Mouse (Mus musculus) neural tube, embryonic 13.5 days (tissue): ENCODE data around the gene Slc16a13. TPM values are rescaled to one million over a fixed set of nuclear protein-coding genes. Genes with fewer than 3 reads are reported as not detected.
A peak's percentile ranks its signal among the peaks of the same experiment; 100 is the strongest.

Experiments used
- ATAC-seq: fragments of 200-750 bp; cut with Nextera tagmentation; 2 replicates; pipeline ENCODE4 v1.8.0; 2017; ENCODE audit warnings: low read depth, mild to moderate bottlenecking, moderate TSS enrichment, moderate library complexity
- H3K27ac ChIP-seq: fragments of 300-500 bp; sonication (generic); replicated peaks from 2 replicates; pipeline ENCODE4 v1.5.1; 2015; ENCODE audit warnings: moderate library complexity, mild to moderate bottlenecking, inconsistent platforms
- H3K27me3 ChIP-seq: fragments of 300-500 bp; sonication (generic); 2 replicates; pipeline ENCODE4 v1.6.1; 2015; ENCODE audit warnings: mild to moderate bottlenecking, inconsistent platforms
- H3K36me3 ChIP-seq: fragments of 300-500 bp; sonication (generic); 2 replicates; pipeline ENCODE4 v1.6.1; 2015; ENCODE audit warnings: mild to moderate bottlenecking, inconsistent platforms
- H3K4me1 ChIP-seq: fragments of 300-500 bp; sonication (generic); replicated peaks from 2 replicates; pipeline ENCODE4 v1.6.1; 2015; ENCODE audit warnings: inconsistent platforms
- H3K4me2 ChIP-seq: fragments of 300-500 bp; sonication (generic); 2 replicates; pipeline ENCODE4 v1.6.1; 2015; ENCODE audit warnings: inconsistent platforms, mild to moderate bottlenecking, moderate library complexity
- H3K4me3 ChIP-seq: fragments of 300-500 bp; sonication (generic); 2 replicates; pipeline ENCODE4 v1.5.1; 2015; ENCODE audit warnings: mild to moderate bottlenecking, inconsistent platforms
- H3K9ac ChIP-seq: fragments of 300-500 bp; sonication (generic); 2 replicates; pipeline ENCODE4 v1.6.1; 2015; ENCODE audit warnings: moderate library complexity, mild to moderate bottlenecking, inconsistent platforms
- H3K9me3 ChIP-seq: fragments of 300-500 bp; sonication (generic); 2 replicates; pipeline ENCODE4 v1.6.1; 2016; ENCODE audit warnings: inconsistent platforms
- WGBS: fragments of 180-500 bp; shearing (Covaris S2); methylation state at CpG from one replicate; pipeline ENCODE4 v1.1.7; 2015; 5-methylcytosine and 5-hydroxymethylcytosine counted together
- polyA plus RNA-seq: library from polyadenylated mRNA; unstranded; fragments of >200 nt; fragmentation: Nextera tagmentation; extraction: Ambion mirVana; gene quantifications from 2 replicates; pipeline ENCODE4 v1.2.1, GENCODE M21; 2015

Gene Slc16a13
- polyA plus RNA-seq = 14.7 and 15.8 TPM in 2 replicates

GRCm38 (mm10) chr11:70220731-70221602 is at the start of gene Slc16a13:
TSS of gene Slc16a13 (minus strand) at chr11:70221064.
- H3K9me3 ChIP-seq = no peaks in the 10 kb centered on the region
- H3K4me1 ChIP-seq = peaks cover 42% of the 10 kb centered on the region
- peak within 1 kb of the TSS; percentile 88 for H3K4me2 ChIP-seq
- H3K9ac ChIP-seq = peak within 1 kb of the TSS; percentile 83
- peak; percentile 94 for ATAC-seq
- peaks cover 22% of the 10 kb centered on the region for H3K36me3 ChIP-seq
- peak within 1 kb of the TSS; percentile 93 for H3K27ac ChIP-seq
- peaks cover 51% of the 10 kb centered on the region for H3K27me3 ChIP-seq
- peak within 1 kb of the TSS; percentile 53 for H3K4me3 ChIP-seq
- 0% methylated on average over 28 of the region's 28 CpGs for WGBS

- H3K4me2 ChIP-seq = no peak overlapping the region
- H3K9ac ChIP-seq = no peak overlapping the region
- no peaks in the 10 kb centered on the region for H3K4me1 ChIP-seq
- ATAC-seq = no peak
- H3K27ac ChIP-seq = no peak overlapping the region
- H3K36me3 ChIP-seq = no peaks in the 10 kb centered on the region
- no peaks in the 10 kb centered on the region for H3K9me3 ChIP-seq
- WGBS = 93% methylated on average over 1 of the region's 1 CpGs
- H3K4me3 ChIP-seq = no peak overlapping the region
- H3K27me3 ChIP-seq = peaks cover 9% of the 10 kb centered on the region
These were observed 45.5 kb upstream of the Slc16a13 start for GRCm38 (mm10) chr11:70266405-70266804.

GRCm38 (mm10) chr11:70265819-70266218 is 45.0 kb upstream of the Slc16a13 start:
- H3K27me3 ChIP-seq = peaks cover 9% of the 10 kb centered on the region
- no peak overlapping the region for H3K9ac ChIP-seq
- H3K4me3 ChIP-seq = no peak overlapping the region
- 81% methylated on average over 4 of the region's 4 CpGs for WGBS
- no peak overlapping the region for H3K27ac ChIP-seq
- no peaks in the 10 kb centered on the region for H3K36me3 ChIP-seq
- ATAC-seq = no peak
- H3K9me3 ChIP-seq = no peaks in the 10 kb centered on the region
- no peaks in the 10 kb centered on the region for H3K4me1 ChIP-seq
- H3K4me2 ChIP-seq = no peak overlapping the region

GRCm38 (mm10) chr11:70265252-70265651 is 44.4 kb upstream of the Slc16a13 start:
- Histone ChIP-seq H3K9ac (no peak overlapping the region), H3K4me3 (no peak overlapping the region), H3K4me2 (no peak overlapping the region), H3K27ac (no peak overlapping the region), H3K36me3 (no peaks in the 10 kb centered on the region), H3K9me3 (no peaks in the 10 kb centered on the region), H3K27me3 (peaks cover 9% of the 10 kb centered on the region), H3K4me1 (no peaks in the 10 kb centered on the region)
- no peak for ATAC-seq
- 57% methylated on average over 3 of the region's 3 CpGs for WGBS

GRCm38 (mm10) chr11:70259035-70259434 is 38.2 kb upstream of the Slc16a13 start:
- H3K4me2 ChIP-seq = no peak overlapping the region
- H3K9me3 ChIP-seq = no peaks in the 10 kb centered on the region
- peaks cover 10% of the 10 kb centered on the region; the same call in 1 of the 2 replicates for H3K4me1 ChIP-seq
- peaks cover 36% of the 10 kb centered on the region for H3K27me3 ChIP-seq
- no peak overlapping the region for H3K9ac ChIP-seq
- no peaks in the 10 kb centered on the region for H3K36me3 ChIP-seq
- H3K27ac ChIP-seq = no peak overlapping the region
- 98% methylated on average over 4 of the region's 4 CpGs for WGBS
- ATAC-seq = no peak
- no peak overlapping the region for H3K4me3 ChIP-seq

- H3K9ac ChIP-seq = peak within 1 kb of the TSS; percentile 45; the same call in 1 of the 2 replicates
- peak within 1 kb of the TSS; percentile 46 for H3K4me2 ChIP-seq
- no peaks in the 10 kb centered on the region for H3K36me3 ChIP-seq
- peaks cover 69% of the 10 kb centered on the region for H3K27me3 ChIP-seq
- H3K27ac ChIP-seq = no peak within 1 kb of the TSS
- no peak for ATAC-seq
- 2% methylated on average over 25 of the region's 25 CpGs for WGBS
- peak within 1 kb of the TSS; percentile 22 for H3K4me3 ChIP-seq
- H3K9me3 ChIP-seq = no peaks in the 10 kb centered on the region
- peaks cover 10% of the 10 kb centered on the region; the same call in 1 of the 2 replicates for H3K4me1 ChIP-seq
These were observed 34.2 kb upstream of the Slc16a13 start, which contains the start of gene Alox12 for GRCm38 (mm10) chr11:70254931-70255531. TSS of gene Alox12 (minus strand) at chr11:70255353.

- H3K27ac ChIP-seq = no peak overlapping the region
- H3K9me3 ChIP-seq = no peaks in the 10 kb centered on the region
- peak overlapping the region; percentile 46 for H3K4me2 ChIP-seq
- 0 out of 2 replicates have a peak overlapping the region, but pooled peaks have one; percentile 45 for H3K9ac ChIP-seq
- H3K27me3 ChIP-seq = peaks cover 70% of the 10 kb centered on the region
- H3K4me3 ChIP-seq = peak overlapping the region; percentile 22
- peaks cover 10% of the 10 kb centered on the region; the same call in 1 of the 2 replicates for H3K4me1 ChIP-seq
- no peak for ATAC-seq
- no peaks in the 10 kb centered on the region for H3K36me3 ChIP-seq
- WGBS = 5% methylated on average over 18 of the region's 18 CpGs
These were observed 33.5 kb upstream of the Slc16a13 start for GRCm38 (mm10) chr11:70254337-70254736.

- Histone ChIP-seq H3K4me2 (no peak overlapping the region), H3K27me3 (peaks cover 69% of the 10 kb centered on the region), H3K4me3 (no peak overlapping the region), H3K9ac (no peak overlapping the region), H3K9me3 (no peaks in the 10 kb centered on the region), H3K4me1 (peaks cover 18% of the 10 kb centered on the region; the same call in 1 of the 2 replicates), H3K36me3 (no peaks in the 10 kb centered on the region), H3K27ac (no peak overlapping the region)
- no peak for ATAC-seq
- WGBS = 83% methylated on average over 8 of the region's 8 CpGs
These were observed 31.0 kb upstream of the Slc16a13 start for GRCm38 (mm10) chr11:70251853-70252252.

- peaks cover 62% of the 10 kb centered on the region for H3K27me3 ChIP-seq
- WGBS = 72% methylated on average over 11 of the region's 11 CpGs
- no peaks in the 10 kb centered on the region for H3K9me3 ChIP-seq
- H3K4me3 ChIP-seq = no peak overlapping the region
- H3K27ac ChIP-seq = no peak overlapping the region
- no peak overlapping the region for H3K9ac ChIP-seq
- ATAC-seq = no peak
- peaks cover 15% of the 10 kb centered on the region; the same call in 1 of the 2 replicates for H3K4me1 ChIP-seq
- no peak overlapping the region for H3K4me2 ChIP-seq
- H3K36me3 ChIP-seq = no peaks in the 10 kb centered on the region
These were observed 29.3 kb upstream of the Slc16a13 start for GRCm38 (mm10) chr11:70250150-70250549.

GRCm38 (mm10) chr11:70247136-70247845 is 26.4 kb upstream of the Slc16a13 start:
- H3K9me3 ChIP-seq = no peaks in the 10 kb centered on the region
- no peak overlapping the region for H3K9ac ChIP-seq
- H3K27ac ChIP-seq = no peak overlapping the region
- H3K4me1 ChIP-seq = peaks cover 8% of the 10 kb centered on the region; the same call in 1 of the 2 replicates
- no peaks in the 10 kb centered on the region for H3K36me3 ChIP-seq
- no peak overlapping the region for H3K4me2 ChIP-seq
- H3K4me3 ChIP-seq = no peak overlapping the region
- peaks cover 44% of the 10 kb centered on the region for H3K27me3 ChIP-seq
- 56% methylated on average over 9 of the region's 9 CpGs for WGBS
- ATAC-seq = no peak

GRCm38 (mm10) chr11:70242591-70242990 is 21.7 kb upstream of the Slc16a13 start:
- peaks cover 18% of the 10 kb centered on the region for H3K27me3 ChIP-seq
- peaks cover 21% of the 10 kb centered on the region for H3K4me1 ChIP-seq
- WGBS = 76% methylated on average over 11 of the region's 11 CpGs
- no peaks in the 10 kb centered on the region for H3K9me3 ChIP-seq
- H3K9ac ChIP-seq = no peak overlapping the region
- no peak overlapping the region for H3K27ac ChIP-seq
- H3K4me3 ChIP-seq = no peak overlapping the region
- H3K4me2 ChIP-seq = no peak overlapping the region
- no peak for ATAC-seq
- H3K36me3 ChIP-seq = no peaks in the 10 kb centered on the region
